Mouse (Mus musculus): ENCODE results near the gene Ryr2. TPM values are rescaled to one million over a fixed set of nuclear protein-coding genes. Genes with fewer than 3 reads are reported as not detected.

Gene Ryr2
- polyA plus RNA-seq, 1 experiment from 2014 or later: 0.43 TPM

DNA sequence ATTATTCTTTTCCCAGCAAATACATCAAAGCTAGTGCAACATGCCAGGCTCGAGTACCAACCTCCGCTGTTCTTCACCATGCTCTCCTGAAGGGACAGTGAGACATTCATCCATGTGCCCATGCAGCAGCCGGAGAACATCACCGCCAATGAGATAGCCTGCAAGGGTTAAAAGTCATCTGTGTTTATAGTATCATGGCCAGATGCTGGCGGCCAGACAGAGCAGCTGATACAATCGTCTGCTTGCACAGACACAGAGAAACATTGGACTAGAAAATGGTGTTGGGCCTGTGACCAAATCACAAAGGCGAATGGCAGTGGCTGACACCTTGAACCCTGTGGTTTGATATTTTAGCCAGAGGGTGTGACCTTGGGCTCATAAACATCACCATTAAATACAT lies 238.7 kb downstream of the Ryr2 start:
- Histone ChIP-seq H3K4me3 (ENCODE audit: low read depth, low read length) (no peak overlapping the region), H3K9me3 (ENCODE audit: control insufficient read depth, low read length) (no peaks in the 10 kb centered on the region), H3K4me2 (ENCODE audit: low read depth, low read length) (no peak overlapping the region), H3K9ac (ENCODE audit: low read depth, low read length) (no peak overlapping the region), H3K36me3 (ENCODE audit: control insufficient read depth, insufficient read depth, low read length) (no peaks in the 10 kb centered on the region), H3K27ac (replicated peaks; ENCODE audit: low read depth, low read length) (no peak overlapping the region), H3K27me3 (replicated peaks; ENCODE audit: control insufficient read depth, insufficient read depth, low read length) (no peaks in the 10 kb centered on the region), H3K4me1 (ENCODE audit: control insufficient read depth, insufficient read depth, low read length) (no peaks in the 10 kb centered on the region)
- DNase-seq (ENCODE audit: low spot score) (no peak), ATAC-seq (ENCODE audit: low read depth) (no peak)
- 74% methylated on average over 7 of the region's 7 CpGs for WGBS

DNA sequence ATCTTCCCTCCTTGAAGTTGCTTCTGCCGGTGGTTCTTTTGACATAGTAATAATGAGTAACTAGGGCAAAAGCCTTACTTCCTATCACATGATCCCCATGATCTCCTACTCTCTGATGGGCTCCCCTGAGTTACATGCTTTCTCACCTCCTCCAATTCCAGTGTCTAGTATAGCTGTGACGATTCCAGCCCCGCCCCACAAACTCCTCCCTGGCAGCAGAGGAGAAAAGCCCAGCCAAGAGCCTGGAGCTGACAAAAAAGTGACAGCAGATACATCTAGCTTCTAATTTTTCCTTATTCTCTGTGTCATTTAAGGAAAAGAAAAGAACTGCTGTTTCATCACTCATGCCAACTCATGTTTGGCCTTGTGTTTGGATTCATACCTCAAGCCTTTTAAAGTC lies 241.5 kb downstream of the Ryr2 start:
- H3K27me3 ChIP-seq (replicated peaks; ENCODE audit: control insufficient read depth, insufficient read depth, low read length): no peaks in the 10 kb centered on the region
- no peak overlapping the region for H3K27ac ChIP-seq (replicated peaks; ENCODE audit: low read depth, low read length)
- H3K4me3 ChIP-seq (ENCODE audit: low read depth, low read length): no peak overlapping the region
- H3K9ac ChIP-seq (ENCODE audit: low read depth, low read length): no peak overlapping the region
- H3K9me3 ChIP-seq (ENCODE audit: control insufficient read depth, low read length): no peaks in the 10 kb centered on the region
- no peaks in the 10 kb centered on the region for H3K4me1 ChIP-seq (ENCODE audit: control insufficient read depth, insufficient read depth, low read length)
- no peaks in the 10 kb centered on the region for H3K36me3 ChIP-seq (ENCODE audit: control insufficient read depth, insufficient read depth, low read length)
- WGBS: 78% methylated on average over 3 of the region's 3 CpGs
- H3K4me2 ChIP-seq (ENCODE audit: low read depth, low read length): no peak overlapping the region
- DNase-seq (ENCODE audit: low spot score): no peak
- ATAC-seq (ENCODE audit: low read depth): no peak

DNA sequence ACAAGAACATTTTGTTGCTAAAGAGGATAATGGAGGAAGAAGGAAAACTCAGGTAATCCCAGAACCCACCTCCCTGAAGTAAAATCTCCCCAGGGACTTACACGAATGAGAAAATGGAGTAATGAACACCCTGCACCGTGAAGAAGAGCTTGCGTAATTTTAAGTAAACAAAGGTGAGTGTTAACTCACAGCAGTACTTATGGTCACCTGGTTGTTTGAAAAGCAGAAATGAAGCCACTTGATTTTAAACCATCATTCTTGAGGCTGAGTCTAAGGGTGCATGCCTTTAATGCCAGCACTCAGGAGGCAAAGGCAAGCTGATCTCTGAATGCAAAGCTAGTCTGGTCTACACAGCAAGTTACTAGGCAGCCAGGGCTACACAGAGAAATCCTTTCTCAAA lies 255.1 kb downstream of the Ryr2 start:
- ATAC-seq (ENCODE audit: low read depth): no peak
- Histone ChIP-seq H3K36me3 (ENCODE audit: control insufficient read depth, insufficient read depth, low read length) (no peaks in the 10 kb centered on the region), H3K9me3 (ENCODE audit: control insufficient read depth, low read length) (no peaks in the 10 kb centered on the region), H3K27ac (replicated peaks; ENCODE audit: low read depth, low read length) (no peak overlapping the region), H3K27me3 (replicated peaks; ENCODE audit: control insufficient read depth, insufficient read depth, low read length) (no peaks in the 10 kb centered on the region), H3K4me2 (ENCODE audit: low read depth, low read length) (no peak overlapping the region), H3K9ac (ENCODE audit: low read depth, low read length) (no peak overlapping the region), H3K4me1 (ENCODE audit: control insufficient read depth, insufficient read depth, low read length) (no peaks in the 10 kb centered on the region), H3K4me3 (ENCODE audit: low read depth, low read length) (no peak overlapping the region)
- 68% methylated on average over 3 of the region's 3 CpGs for WGBS
- DNase-seq (ENCODE audit: low spot score): no peak

DNA sequence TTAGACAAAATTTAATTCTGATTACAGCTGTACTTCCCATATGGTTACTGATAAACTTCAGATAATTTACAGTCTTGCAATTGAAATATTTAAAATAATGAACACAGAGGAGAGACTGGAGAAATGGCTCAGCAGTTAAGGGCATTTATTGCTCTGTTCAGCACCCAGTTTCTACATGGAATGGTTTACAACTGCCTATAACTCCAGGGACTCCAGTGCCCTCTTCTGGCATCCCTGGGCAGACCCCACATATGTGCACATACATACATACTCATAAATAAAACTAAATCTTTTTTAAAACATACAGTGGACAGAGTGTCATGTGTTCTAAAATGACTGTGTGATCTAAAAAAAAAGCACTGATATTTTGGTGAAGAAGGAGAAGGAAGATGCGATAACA lies 262.9 kb downstream of the Ryr2 start:
- WGBS: 97% methylated on average over 1 of the region's 1 CpGs
- H3K4me3 ChIP-seq (ENCODE audit: low read depth, low read length): no peak overlapping the region
- H3K27ac ChIP-seq (replicated peaks; ENCODE audit: low read depth, low read length): no peak overlapping the region
- H3K9ac ChIP-seq (ENCODE audit: low read depth, low read length): no peak overlapping the region
- no peak overlapping the region for H3K4me2 ChIP-seq (ENCODE audit: low read depth, low read length)
- no peak for ATAC-seq (ENCODE audit: low read depth)
- no peaks in the 10 kb centered on the region for H3K36me3 ChIP-seq (ENCODE audit: control insufficient read depth, insufficient read depth, low read length)
- DNase-seq (ENCODE audit: low spot score): no peak
- no peaks in the 10 kb centered on the region for H3K27me3 ChIP-seq (replicated peaks; ENCODE audit: control insufficient read depth, insufficient read depth, low read length)
- H3K9me3 ChIP-seq (ENCODE audit: control insufficient read depth, low read length): no peaks in the 10 kb centered on the region
- H3K4me1 ChIP-seq (ENCODE audit: control insufficient read depth, insufficient read depth, low read length): no peaks in the 10 kb centered on the region

DNA sequence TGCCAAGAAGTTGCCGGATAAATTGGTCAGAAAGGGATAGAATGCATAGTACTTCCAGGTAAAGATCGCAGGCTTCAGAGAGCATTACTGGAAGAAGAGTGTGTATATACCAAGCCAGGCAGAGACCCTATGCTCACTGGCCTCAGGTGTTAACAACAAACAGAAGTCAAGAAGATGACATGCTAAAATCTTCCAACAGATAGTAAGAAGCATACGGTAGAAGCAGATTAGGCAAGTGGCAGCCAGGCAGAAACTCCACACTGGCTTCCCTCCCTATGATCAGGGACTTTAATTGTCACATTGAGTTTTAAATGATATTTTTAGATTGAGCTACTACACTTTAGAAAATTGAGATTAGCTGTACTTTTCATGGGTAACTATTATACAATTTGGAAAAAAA lies 268.9 kb downstream of the Ryr2 start:
- Histone ChIP-seq H3K4me1 (ENCODE audit: control insufficient read depth, insufficient read depth, low read length) (no peaks in the 10 kb centered on the region), H3K27me3 (replicated peaks; ENCODE audit: control insufficient read depth, insufficient read depth, low read length) (no peaks in the 10 kb centered on the region), H3K9ac (ENCODE audit: low read depth, low read length) (no peak overlapping the region), H3K36me3 (ENCODE audit: control insufficient read depth, insufficient read depth, low read length) (no peaks in the 10 kb centered on the region), H3K27ac (replicated peaks; ENCODE audit: low read depth, low read length) (no peak overlapping the region), H3K9me3 (ENCODE audit: control insufficient read depth, low read length) (no peaks in the 10 kb centered on the region), H3K4me2 (ENCODE audit: low read depth, low read length) (no peak overlapping the region), H3K4me3 (ENCODE audit: low read depth, low read length) (no peak overlapping the region)
- DNase-seq (ENCODE audit: low spot score): no peak
- WGBS: 96% methylated on average over 3 of the region's 3 CpGs
- ATAC-seq (ENCODE audit: low read depth): no peak

DNA sequence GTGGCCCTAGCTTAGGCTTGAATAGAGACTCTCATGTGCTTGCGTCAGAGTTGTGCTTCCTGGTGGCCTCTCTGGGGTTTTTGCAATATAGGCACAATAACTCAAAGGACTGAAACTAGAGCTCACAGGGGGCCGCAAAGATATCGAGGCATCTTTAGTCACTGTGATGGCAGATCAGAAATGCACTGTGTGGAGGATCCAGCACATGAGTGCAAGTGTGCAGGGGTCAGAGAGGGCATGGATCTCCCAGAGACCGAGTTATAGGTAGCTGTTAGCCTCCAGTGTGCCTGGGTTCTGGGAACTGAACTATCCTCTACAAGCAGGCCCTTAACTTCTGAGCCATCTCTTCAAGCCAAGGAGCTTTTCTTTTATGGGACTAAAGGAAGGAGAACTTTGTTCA lies 269.6 kb downstream of the Ryr2 start:
- Histone ChIP-seq H3K9me3 (ENCODE audit: control insufficient read depth, low read length) (no peaks in the 10 kb centered on the region), H3K27ac (replicated peaks; ENCODE audit: low read depth, low read length) (no peak overlapping the region), H3K27me3 (replicated peaks; ENCODE audit: control insufficient read depth, insufficient read depth, low read length) (no peaks in the 10 kb centered on the region), H3K4me3 (ENCODE audit: low read depth, low read length) (no peak overlapping the region), H3K4me1 (ENCODE audit: control insufficient read depth, insufficient read depth, low read length) (no peaks in the 10 kb centered on the region), H3K4me2 (ENCODE audit: low read depth, low read length) (no peak overlapping the region), H3K36me3 (ENCODE audit: control insufficient read depth, insufficient read depth, low read length) (no peaks in the 10 kb centered on the region), H3K9ac (ENCODE audit: low read depth, low read length) (no peak overlapping the region)
- 77% methylated on average over 4 of the region's 4 CpGs for WGBS
- DNase-seq (ENCODE audit: low spot score): no peak
- ATAC-seq (ENCODE audit: low read depth): no peak

DNA sequence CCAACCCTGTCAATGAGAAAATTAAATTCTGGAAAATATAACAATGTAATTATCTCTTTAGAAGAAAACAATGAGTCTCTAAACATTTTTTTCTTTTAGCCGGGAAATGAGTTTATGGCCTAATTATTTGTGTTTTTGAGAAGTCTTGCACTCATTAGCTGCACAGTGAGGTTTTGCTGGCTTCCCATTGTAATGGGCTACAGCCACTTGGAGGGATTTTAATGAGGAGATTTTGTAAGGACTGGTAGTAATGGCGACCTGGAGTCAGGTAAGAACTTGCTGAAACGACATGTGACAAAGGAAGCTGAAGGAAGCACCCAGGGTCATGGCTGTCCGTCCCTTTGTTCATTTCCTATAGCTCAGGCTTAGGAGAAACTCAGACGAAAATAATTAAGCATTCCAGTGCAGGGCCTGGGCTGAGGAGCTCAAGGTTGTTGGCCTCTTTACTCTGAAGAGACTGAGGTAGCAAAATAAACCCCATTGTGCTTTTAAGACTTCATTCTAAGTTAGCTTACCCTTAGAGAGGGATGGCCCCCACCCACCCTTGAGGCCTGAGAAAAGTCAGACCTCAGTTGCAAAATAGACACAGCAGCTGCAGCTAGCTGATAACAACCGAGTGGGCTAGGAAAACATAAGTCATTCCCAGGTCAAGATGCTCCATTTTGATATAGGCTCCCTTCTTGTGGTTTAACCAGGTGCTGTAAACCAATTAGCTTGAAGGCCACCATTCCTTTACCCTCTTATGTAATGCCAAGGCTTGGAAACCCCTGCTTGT lies 270.3 kb downstream of the Ryr2 start:
- H3K4me1 ChIP-seq (ENCODE audit: control insufficient read depth, insufficient read depth, low read length): no peaks in the 10 kb centered on the region
- no peak overlapping the region for H3K27ac ChIP-seq (replicated peaks; ENCODE audit: low read depth, low read length)
- H3K27me3 ChIP-seq (replicated peaks; ENCODE audit: control insufficient read depth, insufficient read depth, low read length): no peaks in the 10 kb centered on the region
- H3K9ac ChIP-seq (ENCODE audit: low read depth, low read length): no peak overlapping the region
- no peak for DNase-seq (ENCODE audit: low spot score)
- H3K4me2 ChIP-seq (ENCODE audit: low read depth, low read length): no peak overlapping the region
- WGBS: 54% methylated on average over 6 of the region's 6 CpGs
- H3K36me3 ChIP-seq (ENCODE audit: control insufficient read depth, insufficient read depth, low read length): no peaks in the 10 kb centered on the region
- H3K9me3 ChIP-seq (ENCODE audit: control insufficient read depth, low read length): no peaks in the 10 kb centered on the region
- ATAC-seq (ENCODE audit: low read depth): no peak
- H3K4me3 ChIP-seq (ENCODE audit: low read depth, low read length): no peak overlapping the region

DNA sequence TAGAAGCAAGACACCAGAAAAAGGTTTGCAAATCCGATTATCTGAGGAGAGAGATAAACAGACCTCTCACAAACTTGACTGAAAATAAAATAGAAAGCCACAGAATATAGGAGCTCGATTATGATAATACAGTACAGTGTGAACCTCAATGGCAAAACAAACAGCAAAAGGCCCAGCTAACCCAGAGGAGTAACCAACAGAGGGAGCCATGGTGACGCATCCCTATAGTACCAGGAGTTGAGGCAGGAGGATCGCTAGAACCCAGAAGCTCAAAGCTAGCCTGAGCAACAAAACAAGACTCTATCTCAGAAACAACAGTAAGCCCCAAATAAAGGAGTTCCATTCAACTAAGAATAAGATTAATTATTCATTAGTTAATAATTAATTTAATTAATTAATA lies 275.5 kb downstream of the Ryr2 start:
- H3K4me2 ChIP-seq (ENCODE audit: low read depth, low read length): no peak overlapping the region
- DNase-seq (ENCODE audit: low spot score): no peak

DNA sequence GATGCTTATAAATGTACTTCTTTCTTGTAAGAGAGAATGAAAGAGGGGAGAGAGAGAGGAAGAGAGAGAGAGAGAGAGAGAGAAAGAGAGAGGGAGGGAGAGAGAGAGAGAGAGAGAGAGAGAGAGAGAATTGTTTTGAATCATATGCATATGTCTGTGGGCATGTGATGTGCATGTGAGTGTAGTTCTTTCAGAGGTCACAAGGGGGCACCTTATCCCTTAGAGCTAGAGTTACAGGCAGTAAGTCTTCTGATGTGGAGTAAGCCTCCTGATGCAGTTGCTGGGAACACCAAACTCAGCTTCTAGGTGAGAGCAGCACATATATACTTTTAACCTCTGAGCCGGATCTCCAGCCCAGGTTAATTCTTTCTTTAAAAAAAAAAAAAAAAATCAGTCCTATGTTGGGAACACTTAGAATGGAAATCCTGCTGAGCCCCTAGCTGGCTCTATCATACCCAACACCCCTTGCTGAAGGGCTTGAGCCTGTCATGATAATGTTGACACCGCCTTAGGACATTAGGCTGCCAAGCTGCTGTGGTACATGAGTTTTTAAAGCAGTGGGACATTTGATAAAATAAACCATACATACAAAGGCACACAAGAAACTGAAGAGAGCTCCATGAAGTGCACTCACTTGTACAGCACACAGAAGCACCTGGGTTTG lies 281.1 kb downstream of the Ryr2 start:
- H3K9me3 ChIP-seq (ENCODE audit: control insufficient read depth, low read length): no peaks in the 10 kb centered on the region
- no peak overlapping the region for H3K4me2 ChIP-seq (ENCODE audit: low read depth, low read length)
- ATAC-seq (ENCODE audit: low read depth) (no peak), DNase-seq (ENCODE audit: low spot score) (no peak)
- no peaks in the 10 kb centered on the region for H3K36me3 ChIP-seq (ENCODE audit: control insufficient read depth, insufficient read depth, low read length)
- H3K27ac ChIP-seq (replicated peaks; ENCODE audit: low read depth, low read length): no peak overlapping the region
- H3K4me1 ChIP-seq (ENCODE audit: control insufficient read depth, insufficient read depth, low read length): no peaks in the 10 kb centered on the region
- H3K9ac ChIP-seq (ENCODE audit: low read depth, low read length): no peak overlapping the region
- H3K27me3 ChIP-seq (replicated peaks; ENCODE audit: control insufficient read depth, insufficient read depth, low read length): no peaks in the 10 kb centered on the region
- H3K4me3 ChIP-seq (ENCODE audit: low read depth, low read length): no peak overlapping the region
- 95% methylated on average over 2 of the region's 2 CpGs for WGBS

More for the DNA sequence above, 275.5 kb downstream of the Ryr2 start:
- H3K27ac ChIP-seq (replicated peaks; ENCODE audit: low read depth, low read length): no peak overlapping the region
- H3K4me3 ChIP-seq (ENCODE audit: low read depth, low read length): no peak overlapping the region
- no peaks in the 10 kb centered on the region for H3K27me3 ChIP-seq (replicated peaks; ENCODE audit: control insufficient read depth, insufficient read depth, low read length)
- H3K9me3 ChIP-seq (ENCODE audit: control insufficient read depth, low read length): no peaks in the 10 kb centered on the region
- ATAC-seq (ENCODE audit: low read depth): no peak
- H3K36me3 ChIP-seq (ENCODE audit: control insufficient read depth, insufficient read depth, low read length): no peaks in the 10 kb centered on the region
- no peaks in the 10 kb centered on the region for H3K4me1 ChIP-seq (ENCODE audit: control insufficient read depth, insufficient read depth, low read length)
- H3K9ac ChIP-seq (ENCODE audit: low read depth, low read length): no peak overlapping the region
- 78% methylated on average over 4 of the region's 4 CpGs for WGBS

Data from embryonic facial prominence, embryonic 14.5 days (tissue).